Mouse (Mus musculus) erythroblast, adult 5-6 weeks (primary cell): ENCODE measurements at regions not wholly inside any gene's neighbourhood (a gene's known extent, or its start where the extent isn't known, plus 50 kb on each side); places are given as distances from the start of the nearest gene placed in this dataset.

Source experiments
- ATAC-seq: replicated peaks from 2 replicates; pipeline ENCODE4 v1.8.0; 2016; ENCODE audit warnings: moderate number of reproducible peaks, mild to moderate bottlenecking, moderate TSS enrichment, inconsistent platforms; ENCODE audit not compliant: poor library complexity, low FRiP score, severe bottlenecking

DNA sequence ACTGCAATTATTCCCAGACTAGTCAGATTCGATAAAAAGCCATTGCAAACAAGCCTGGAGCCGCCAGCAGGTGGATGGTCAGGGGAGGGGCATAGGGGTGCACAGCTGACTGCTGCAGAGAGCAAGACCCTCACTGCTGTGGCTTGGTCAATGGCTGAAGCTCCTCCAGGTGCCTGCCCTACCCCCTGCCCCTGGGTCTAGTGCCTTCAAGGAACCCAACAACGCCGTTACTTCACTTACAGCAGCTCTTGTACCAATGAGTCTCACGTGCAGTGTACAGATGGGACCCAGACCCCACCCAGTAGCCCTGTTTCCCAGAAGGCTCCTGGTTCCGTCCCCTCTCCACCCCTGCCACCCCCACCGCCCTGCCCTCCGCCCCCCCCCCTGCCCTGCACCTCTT, 300.5 kb upstream of the Rpl38 start:
- no peak for ATAC-seq

DNA sequence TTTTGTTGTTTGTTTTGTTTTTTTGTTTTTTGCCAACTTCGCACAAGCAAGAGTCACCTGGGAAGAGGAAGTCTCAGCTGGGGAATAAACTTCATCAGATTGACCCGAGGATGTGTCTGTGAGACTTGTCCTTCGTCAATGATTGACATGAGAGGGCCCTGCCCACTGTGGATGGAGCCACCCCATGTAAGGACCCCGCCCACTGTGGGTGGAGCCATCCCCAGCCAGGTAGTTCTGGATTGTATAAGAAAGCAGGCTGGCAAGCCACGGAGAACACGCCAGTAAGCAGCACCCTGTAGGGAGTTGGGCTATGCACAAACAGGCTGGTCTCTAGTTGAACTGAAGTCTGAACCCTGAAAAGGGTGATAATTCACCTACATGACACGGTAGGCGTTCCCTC, 294.1 kb upstream of the Sdk2 start:
- no peak for ATAC-seq

DNA sequence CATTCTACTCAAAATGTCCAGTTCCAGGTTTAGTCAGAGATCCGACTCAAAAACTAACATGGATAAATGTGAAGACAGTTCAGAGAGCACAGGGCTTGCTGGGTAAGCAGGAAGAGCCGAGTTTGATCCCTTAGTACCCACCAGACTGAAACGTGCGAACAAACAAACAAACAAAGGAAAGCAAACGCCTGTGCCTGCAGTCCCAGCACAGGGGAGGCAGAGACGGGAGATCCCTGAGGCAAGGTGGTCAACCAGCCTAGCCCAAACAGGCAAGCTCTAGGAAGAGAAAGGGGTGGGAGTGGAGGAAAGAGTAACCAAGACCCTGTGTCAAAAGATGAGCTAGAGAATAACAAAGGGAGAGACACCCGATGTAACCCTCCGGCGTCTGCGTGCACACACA, 293.5 kb upstream of the Sdk2 start:
- no peak for ATAC-seq

DNA sequence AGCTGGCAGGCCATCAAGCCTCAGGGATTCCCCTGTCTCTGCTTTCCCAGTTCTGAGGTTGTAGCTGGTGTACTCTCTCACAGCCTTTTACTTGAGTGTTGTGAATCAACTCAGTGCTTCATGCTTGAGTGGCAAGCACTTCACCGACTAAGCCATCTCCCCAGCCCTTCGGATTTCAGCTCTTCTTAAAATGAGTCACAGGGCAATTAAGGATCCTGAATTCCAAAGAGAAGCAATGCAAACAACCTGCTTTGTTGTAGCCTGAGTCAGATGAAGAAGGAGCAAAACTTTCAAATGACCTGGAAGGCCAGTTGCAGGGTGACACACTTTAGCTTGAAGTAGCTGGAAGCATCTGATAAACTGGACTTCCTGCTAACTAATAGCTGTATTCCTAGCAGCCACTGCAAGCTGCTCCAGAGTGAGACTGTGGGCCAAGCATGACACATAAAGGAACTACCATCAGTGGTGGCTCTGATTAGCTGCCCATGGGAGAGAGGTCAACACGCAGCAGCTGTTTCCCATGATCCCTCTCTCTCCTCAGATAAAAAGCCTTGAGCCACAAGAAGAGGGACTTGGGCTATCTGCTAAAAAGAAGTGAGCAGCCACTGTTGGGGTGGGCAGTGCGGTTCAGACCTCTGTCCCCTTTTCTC, 285.4 kb upstream of the Sdk2 start:
- ATAC-seq = no peak

DNA sequence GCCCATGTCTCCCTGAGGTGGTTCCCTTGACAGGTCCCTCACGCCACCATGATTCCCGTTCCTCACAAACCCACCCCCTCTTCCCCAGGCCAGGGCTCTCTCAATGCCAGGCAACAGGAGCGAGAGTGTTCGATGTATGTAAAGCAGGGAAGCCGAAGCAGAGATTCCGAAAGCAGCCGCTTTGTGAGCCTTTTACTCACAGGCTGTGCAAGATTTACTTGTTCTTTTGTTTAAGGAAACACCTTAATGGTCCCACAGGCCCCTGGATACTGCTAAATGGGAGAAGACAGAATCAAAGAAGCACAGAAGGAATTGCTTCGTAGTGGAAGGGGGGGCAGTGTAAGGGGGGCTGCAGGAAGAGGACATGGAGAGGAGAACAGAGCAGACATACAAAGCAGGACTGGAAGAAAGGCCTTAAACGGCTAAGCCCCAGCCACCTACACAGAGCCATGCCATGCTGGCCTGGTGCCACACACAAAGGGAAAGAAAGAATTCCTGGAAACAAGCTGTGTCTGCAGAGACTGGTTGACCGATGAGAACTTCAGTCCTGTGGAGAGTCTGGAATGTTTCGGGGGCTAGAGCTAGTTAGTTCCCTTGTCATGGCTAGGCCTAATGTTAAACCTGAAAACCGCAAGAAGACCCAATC, 270.1 kb upstream of the Sdk2 start:
- ATAC-seq = no peak

DNA sequence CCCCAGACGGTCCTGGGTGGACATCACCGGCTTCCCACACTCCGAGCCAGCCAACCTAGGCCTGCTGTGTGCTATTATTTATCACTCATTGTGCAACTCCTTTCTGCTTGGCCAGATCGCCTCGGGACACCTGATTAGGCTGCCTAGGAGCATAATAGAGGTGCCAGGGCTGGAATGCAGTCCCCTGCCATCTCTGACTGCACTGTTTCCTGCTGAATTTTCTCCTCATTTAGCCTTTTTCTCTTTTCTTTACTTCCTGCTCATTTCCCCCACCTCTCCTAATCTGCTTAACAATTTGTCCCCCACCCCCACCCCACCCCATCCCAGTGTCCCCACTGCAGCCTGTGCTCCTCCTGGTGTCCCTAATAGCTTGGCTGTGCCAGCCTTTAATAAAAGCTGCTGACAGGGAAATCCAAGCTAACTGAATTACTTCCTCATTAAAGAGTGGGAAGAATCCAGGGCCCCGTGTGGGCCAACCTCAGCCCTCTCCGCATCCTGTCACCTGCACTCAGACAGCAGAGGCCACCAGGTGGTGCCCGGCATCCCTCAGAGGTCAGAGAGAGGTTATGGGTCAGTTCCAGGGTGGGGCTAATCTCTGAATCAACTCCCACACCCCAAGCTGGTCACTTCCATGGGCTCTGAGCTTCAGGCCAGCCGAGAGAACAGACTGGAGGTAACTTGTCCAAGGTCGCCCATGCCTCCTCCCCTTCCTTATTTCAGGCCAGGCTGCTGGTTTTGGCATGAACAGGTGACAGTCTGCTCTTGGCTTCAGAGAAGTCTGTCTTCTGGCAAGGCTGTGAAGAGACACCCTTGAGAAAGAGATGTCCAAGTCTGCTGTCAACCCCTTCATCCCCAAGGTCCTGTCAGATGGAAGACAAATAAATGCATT, 269.3 kb upstream of the Sdk2 start:
- ATAC-seq = no peak

DNA sequence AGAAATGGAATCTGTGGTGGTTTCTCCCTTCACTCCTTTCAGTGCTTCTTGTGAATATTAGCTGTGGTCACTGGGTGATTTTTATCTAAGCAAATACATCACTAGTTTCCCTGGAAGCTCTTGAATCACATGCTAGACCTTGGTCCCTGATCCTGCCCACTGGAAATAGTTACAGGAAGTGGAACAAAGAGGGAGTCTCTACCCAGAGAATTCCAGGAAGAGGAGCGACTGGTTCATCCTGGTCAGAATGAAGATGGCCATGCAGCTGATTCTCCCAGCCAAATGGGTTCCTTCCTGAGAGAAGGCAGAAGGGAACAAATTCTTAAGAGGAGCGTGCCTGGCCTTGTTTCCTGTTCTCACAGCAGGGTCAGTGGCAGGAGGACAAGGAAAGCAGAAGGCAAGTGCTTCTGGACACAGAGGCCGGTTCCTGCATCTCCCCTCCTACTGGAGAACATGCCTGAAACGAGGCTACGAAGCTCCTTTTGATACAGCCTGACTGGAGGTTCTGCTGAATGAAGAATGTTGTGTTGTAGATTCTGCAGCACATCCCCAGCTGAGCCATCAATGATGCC, 264.8 kb upstream of the Sdk2 start:
- no peak for ATAC-seq

DNA sequence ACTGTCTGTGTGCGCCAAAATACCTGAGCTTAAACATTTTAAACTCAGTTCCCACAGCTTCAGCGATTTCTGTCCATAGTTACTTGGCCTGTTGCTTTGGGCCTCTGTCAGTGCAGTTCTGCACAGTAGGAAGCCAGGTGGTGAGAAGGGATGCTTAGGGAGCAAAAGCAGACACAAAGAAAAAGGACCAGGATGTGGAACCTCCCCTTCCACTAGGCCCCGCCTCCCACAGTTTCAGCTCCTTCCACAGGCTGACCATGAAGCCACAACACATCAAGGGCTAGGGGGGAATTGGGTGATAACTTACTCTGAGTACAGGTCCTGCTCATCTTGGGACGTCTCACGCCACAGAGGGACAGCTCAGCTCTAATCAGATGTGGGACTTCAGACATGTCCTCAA, 263.5 kb upstream of the Sdk2 start:
- ATAC-seq = no peak

DNA sequence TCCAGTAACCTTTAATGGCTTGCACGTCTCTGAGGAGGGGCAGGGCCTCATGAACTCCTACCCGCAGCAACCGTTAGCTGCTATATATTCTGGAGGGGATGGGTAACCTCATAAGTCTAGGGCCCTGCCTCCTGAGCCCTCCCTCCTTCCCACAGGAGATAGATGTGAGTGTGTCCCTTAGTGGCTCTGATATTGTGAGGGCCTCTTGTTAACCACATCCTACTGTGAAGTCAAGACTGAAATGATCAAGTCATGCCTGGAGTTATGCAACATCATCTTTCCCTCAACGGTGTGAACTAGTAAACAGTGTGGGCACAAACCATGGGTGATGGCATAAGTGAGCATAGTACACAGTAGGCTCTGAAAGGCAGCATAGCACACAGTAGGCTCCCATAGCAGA, 255.8 kb upstream of the Sdk2 start:
- no peak for ATAC-seq

DNA sequence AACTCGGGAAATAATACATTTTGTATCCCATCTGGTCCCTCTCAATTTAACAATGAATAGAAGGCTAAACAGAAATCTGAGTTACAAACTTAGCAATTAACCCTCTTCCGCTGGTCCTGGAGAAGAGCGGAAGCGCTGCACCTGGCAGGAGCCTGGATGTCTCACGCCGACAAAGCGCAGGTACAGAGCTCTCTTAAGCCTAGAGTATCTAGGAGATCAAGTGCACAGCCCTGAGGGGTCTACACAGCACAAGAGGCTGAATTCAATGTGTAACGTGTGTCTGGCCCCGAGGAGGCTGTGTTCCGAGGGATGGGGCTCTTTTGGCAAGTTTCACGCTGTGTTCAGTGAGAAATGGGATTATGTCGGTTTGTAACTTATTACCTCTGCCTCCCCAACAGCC, 255.1 kb upstream of the Sdk2 start:
- no peak for ATAC-seq

DNA sequence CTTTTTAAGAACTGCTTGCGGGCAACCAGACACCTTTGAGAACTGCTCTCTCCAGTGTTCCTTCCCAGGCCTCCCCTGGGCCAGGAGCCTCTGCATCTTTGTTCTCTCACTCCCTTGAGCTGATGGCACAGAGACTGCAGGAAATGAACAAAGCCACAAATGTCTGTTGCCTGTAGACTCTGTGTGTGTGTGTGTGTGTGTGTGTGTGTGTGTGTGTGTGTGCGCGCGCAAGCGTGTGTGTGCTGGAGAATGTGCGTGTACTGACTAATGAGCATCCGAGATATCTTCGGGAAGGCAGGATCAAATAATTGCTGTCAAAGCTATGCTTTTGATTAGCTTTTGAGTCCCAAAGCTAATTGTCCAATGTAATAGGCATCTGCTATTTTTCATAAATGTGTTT, 254.7 kb upstream of the Sdk2 start:
- no peak for ATAC-seq

DNA sequence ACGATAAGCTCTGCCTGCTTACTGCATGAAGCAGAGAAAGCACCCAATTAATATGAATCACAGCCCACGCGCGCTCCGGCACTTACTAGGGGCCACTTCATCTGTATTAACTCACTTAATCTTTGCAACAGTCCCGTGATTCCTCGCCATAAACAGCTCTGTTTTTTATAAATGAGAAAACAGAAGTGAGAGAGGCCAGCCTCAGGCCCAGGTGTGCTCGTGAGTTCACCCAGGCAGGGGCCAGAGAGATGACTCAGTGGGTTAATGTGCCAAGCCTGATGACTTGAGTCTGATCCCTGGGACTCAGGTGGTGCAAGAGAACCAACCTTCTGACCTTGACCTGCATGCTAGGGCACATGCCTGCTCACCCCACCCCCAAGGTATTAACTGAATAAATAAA, 248.4 kb upstream of the Sdk2 start:
- no peak for ATAC-seq

DNA sequence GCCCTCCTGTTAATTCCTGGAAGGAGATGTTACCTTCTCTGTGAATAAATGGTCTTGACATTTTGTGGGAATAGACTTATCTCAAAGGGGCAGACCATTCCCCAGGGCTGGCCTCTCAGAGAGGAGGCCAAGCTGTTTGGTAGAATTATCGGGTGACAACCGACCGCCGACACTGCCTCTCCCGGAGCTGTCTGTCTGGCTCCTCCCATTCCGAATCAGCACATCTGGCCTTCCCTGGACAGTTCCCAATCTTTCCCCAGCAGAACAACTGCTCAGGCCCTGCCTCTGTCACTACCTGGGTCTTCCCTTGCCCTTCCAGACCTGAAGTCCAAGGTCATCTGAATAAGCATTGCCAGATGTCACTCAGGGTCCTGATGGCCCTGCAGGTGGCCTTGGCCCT, 246.8 kb upstream of the Sdk2 start:
- ATAC-seq = no peak

DNA sequence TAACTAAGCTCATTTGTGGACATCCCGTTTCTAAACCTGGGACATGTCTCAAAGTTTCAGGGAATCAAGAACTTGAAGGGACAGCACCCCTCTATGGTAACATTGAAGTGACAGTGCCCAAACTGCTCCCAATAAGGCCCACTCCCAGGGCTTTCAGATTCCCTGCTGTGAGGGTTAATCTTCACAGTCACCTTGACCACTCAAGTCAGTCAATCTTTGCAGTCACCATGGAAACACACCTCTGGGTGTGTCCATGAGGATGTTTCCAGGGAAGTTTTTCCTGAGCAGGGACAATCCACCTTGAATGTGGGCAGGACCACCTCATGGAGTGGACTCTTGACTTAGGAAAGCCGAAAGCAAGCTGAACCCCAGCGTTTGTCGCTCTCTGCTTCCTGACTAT, 244.8 kb upstream of the Sdk2 start:
- ATAC-seq = no peak

DNA sequence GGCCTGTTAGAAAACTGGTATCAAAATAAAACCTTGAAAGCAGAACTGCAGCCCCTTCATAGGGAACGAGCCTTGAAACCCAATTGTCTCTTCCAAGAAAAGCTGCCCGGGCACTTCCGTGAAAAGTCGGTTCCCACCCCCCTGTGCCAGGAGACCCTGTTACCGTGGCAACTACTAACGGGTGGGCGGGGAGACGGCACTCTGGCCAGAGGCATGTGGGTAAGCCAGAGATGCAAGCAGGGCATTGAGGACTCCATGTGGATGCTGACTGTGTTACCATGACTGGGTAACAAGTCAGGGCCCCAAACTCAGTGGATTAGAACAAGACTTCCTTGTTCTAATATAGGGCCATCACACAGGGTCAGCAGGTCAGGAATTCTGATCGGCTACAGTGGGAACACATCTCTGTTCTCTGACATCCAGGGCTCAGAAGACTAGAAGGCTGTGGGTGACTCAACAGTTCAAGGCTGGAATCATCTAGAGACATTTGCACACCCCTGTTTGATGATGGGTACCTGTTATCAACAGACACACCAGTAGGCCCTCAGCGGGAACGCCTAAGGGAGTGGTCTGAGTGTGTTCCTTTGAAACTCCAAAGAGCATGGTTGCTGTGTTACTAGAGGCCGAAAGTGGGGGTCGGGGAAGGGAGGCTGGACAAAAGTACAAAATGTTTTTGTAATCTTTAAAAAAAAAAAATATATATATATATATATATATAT, 236.9 kb upstream of the Sdk2 start:
- no peak for ATAC-seq

DNA sequence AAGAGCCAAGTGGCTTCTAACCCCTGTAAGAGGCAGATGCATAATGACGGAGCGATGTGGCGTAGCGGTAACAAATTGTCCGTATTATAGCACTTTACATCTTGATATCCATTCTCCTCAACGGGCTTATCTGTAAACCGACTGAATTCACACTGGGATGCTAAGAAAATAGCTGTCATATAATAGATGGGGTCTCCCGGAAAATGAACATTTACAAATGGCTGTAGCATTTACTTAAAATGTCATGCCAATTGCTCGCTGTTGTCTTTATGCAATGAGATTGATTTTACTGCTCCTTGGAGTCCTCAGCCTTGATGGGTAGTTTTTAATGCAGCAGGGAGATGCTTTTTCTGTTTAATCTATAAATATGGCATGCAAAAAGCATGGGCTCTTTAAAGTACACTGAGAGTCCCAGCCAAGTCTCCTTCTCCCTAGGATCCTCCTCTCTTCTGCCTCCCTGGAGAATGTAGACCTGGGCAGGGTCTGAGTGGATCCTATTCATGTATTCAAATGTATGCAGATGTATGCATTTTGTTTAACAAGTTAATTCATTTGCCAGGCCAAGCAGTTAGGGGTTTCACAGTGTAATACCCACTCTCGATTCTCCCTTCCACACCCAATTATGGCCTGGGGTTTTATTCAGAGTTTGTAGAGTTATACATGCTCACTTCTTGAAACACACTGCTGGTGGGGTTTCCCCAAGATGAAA, 233.9 kb upstream of the Sdk2 start:
- no peak for ATAC-seq

DNA sequence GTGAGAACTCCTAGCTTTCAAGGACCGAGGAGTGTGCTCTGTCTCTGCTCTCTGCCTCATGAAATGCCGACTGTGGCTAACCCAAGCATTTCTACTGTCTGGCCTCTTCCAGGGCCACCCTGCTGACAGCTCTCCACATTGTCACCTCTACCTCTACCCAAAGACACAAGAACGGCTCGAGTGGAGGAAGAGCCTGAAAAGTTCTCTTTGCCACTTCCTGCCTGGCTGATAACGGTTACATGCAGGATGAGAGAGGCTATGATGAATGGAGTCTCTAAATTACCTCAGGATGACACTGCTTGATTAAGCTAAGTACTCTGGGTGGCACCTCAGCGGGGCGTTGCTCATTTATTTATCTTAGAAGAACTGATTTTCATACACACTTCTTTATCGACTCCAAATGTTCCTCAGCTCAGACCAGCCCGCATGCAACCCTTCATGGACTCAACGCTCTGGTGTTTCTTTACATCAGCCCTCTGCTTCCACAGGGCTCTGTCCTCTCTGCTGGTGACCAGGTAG, 230.0 kb upstream of the Sdk2 start:
- no peak for ATAC-seq

DNA sequence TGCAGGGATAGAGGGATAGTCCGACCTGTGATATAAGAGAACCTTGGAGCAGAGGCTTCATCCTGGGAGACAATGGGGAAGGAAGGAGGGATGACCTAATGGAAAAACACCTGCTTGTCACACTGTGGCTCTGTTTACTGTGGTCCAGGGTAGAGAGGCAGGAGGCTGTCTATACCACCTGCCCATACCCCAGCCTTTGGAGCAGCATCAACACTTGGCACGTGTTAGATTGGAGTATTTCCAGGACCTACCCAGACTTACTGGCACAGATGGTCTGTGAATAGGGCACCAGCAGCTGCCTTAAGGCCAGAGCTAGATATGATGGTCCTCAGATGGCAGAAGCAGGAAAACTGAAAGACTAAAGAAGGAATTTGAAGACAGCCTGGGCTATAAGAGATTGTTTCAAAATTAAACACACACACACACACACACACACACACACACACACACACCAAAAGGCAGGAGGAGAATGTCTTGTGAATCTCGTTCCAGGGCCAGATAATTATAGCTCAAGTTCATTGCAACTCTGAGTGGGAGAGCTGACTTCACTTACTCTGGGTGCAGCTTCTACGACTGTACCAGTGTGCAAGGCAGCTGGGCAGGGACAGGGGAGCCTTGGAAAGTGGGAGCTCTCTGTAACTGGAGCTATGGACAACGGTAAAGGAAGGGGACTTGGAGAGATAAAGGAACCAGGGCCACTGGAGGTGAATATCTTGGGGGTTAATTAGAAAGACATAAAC, 227.8 kb upstream of the Sdk2 start:
- no peak for ATAC-seq

DNA sequence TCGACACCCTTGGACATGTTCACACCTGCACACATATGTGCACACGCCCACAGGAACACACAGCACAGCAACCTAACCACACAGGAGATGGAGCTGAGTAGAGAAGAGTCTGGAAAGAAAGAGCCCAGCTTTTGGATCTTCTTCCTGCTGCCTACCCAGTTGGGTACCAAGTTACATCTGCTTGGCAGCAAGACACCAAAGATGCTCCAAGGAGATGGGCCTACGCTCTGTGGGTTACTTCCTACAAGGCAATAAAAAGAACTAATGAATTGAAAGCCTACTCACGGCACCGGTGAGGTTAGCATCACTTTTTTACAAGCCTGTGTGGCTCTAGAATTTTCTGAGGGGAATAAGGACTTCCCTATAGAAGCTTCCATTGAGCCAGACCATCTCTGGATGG, 224.4 kb upstream of the Sdk2 start:
- no peak for ATAC-seq
